Mouse (Mus musculus) left cerebral cortex, adult 8-10 months (tissue): ENCODE measurements at regions not wholly inside any gene's neighbourhood (a gene's known extent, or its start where the extent isn't known, plus 50 kb on each side); places are given as distances from the start of the nearest gene placed in this dataset.

Experiments
- DNase-seq, 2 experiments: peaks; one replicate each; pipeline ENCODE4 v3.0.0; 2022; ENCODE audit warnings: low spot score in 2 of 2

- DNase-seq: no peak
Observed at GRCm38 (mm10) chr8:59499618-59500017, 587.2 kb upstream of the Galntl6 start.

GRCm38 (mm10) chr8:59491392-59491791 lies 579.0 kb upstream of the Galntl6 start:
- DNase-seq: no peak

- no peak for DNase-seq
Observed at GRCm38 (mm10) chr8:59478257-59478656, 565.8 kb upstream of the Galntl6 start.

GRCm38 (mm10) chr8:59474195-59474594 lies 561.8 kb upstream of the Galntl6 start:
- no peak for DNase-seq

- DNase-seq: no peak
Observed at GRCm38 (mm10) chr8:59448622-59449021, 536.2 kb upstream of the Galntl6 start.

GRCm38 (mm10) chr8:59403659-59404058 lies 491.2 kb upstream of the Galntl6 start:
- DNase-seq: no peak

GRCm38 (mm10) chr8:59389706-59390105 lies 477.3 kb upstream of the Galntl6 start:
- DNase-seq: no peak

- no peak for DNase-seq
Observed at GRCm38 (mm10) chr8:59384711-59385110, 472.3 kb upstream of the Galntl6 start.

- DNase-seq: peak in 1 of 2 experiments; percentile 12
Observed at GRCm38 (mm10) chr8:59352983-59353382, 440.5 kb upstream of the Galntl6 start.

- DNase-seq: no peak
Observed at GRCm38 (mm10) chr8:59334990-59335389, 422.6 kb upstream of the Galntl6 start.
